Mouse (Mus musculus) spleen, postnatal 4 days (tissue): ENCODE results near the gene Maea.

Source experiments
- DNase-seq, 2 experiments: peaks; one replicate each; pipeline ENCODE4 v3.0.0; 2022; ENCODE audit warnings: low spot score in 2 of 2

Gene Maea

DNA sequence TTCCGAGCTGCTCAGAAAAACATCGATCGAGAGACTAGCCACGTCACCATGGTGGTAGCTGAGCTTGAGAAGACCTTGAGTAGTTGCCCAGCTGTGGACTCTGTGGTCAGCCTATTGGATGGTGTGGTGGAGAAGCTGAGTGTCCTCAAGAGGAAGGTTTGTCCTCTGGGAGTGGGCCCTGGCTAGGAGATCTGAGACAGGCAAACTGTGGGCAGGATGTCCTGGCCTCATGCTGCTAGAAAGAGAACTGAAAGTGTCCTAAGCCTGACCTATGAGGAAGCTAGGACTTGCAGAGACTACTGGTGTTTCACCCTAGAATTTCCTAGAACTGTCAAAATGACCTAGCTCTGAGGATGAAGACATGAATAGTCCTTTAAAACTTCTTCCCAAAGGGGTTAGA lies 23.2 kb downstream of the Maea start:
- DNase-seq = peak in 1 of 2 experiments; percentile 65

DNA sequence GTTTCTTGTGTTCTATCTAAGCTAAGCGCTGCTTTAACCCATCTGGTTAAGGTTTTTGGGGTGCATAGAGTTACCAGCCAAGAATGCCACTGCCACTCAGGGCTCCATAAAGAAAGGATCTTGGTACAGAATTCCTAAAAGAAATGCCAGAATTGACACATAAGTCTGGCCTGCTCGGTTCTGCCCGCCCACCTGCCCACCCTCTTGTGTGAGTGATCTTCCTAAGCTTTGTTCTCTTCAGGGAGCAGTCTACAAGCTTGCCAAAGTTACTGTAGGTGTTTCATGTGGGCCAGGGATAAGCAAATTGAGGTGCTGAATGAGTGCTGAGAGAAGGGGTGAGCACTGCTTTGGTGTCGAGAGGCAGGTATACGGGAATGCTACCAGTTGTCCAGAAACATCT lies 28.0 kb downstream of the Maea start:
- no peak for DNase-seq

DNA sequence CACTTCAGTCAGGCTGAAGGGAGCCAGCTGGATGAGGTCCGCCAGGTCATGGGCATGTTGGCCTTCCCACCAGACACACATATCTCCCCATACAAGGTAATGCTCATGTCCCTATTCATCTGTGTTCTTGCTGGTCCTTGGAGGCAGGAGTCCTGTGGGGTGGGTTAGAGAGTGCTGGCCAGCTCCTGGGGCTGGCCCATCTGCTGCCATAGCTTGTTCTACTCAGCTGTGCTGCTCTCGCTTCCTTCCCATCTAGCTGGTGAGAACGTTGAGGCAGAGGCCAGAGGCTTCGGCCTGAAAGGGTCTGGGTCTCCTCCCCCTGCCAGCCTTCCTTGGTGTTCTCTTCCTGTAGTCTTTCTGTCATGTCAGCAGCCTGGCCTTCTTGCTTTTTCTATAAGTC lies 33.3 kb downstream of the Maea start:
- DNase-seq = no peak

DNA sequence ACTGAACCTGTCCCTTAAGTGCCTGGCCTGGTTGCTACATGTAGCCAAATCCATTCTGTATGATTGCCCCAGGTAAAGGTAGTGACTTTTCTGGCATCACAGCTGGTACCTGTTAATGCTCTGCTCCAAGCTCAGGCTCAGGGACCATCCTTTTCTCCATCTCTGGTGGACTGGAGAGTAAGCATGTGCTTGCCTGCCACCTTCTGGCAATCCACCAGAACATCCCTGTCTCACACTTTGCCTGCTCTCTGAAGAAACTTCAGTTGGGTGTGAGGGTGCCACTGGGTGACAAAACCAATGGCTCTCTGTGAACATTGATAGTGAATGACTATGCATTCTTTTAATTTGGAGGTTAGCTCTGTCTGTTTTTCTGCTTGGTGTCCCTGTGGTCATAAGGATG lies 35.8 kb downstream of the Maea start:
- DNase-seq = no peak

DNA sequence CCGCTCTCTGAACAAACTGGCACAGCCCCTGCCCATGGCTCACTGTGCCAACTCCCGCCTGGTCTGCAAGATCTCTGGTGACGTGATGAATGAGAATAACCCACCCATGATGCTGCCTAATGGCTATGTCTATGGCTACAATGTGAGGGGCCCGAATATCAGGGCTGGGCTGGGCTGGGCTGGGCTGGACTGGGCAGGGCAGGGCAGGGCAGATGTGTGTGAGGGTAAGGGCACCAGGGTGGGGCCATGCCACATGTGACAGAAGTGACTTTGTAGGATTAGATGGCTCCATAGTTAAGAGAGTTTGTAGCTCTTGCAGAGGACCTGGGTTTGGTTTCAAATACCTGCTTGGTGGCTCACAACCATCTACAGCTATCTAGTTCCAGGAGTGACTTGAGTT lies 36.4 kb downstream of the Maea start:
- no peak for DNase-seq

DNA sequence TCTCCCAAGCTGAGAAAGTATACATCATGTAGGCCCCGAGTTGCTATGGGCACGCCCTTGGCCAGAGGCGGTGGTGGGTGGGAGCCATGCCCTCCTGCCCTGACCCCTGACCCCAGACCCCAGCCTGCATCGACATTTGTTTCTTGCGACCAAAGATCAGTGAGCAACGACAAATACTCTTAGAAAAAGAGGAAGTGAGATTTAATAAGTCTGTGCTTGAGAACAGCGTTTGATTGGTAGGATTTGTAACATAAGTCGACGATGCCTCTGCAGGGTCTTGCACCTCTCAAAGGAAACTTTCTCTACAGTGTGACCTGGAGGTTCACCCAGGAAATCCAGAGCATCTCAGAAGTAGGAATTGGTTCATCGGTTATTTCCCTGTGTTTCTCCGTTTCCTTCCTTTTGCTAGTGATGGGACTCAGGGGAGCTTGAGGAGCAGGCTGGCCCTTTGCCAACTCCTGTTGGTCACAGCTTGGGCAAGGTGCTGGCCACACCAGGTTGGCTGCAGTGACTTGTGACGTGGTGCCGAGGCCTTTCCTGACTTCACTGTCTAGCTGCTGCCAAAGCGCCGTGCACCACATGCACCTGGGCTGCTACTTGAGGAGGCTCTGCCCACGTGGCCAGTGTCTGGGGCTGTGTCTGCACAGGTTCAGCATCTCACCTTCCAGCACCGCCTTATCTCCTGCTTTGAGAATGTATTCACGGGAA lies 37.2 kb downstream of the Maea start:
- no peak for DNase-seq

DNA sequence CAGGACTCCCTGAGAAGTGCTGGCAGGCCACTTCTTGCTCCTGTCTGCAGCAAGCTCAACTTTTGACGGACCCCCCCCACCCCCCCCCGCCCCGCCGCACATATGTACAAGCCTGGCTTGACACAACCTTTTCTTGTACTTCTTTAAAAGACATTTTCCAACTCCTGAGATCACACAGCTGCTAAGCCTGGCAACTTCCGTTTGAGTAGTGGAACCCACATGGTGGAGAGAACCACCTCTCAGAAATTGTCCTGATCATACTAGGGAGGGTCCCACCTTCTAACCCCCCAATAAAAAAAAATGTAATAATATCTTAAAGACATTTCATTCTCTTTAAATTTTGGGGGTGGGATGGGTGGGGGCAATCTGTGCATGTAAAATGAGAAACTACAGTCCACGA lies 41.9 kb downstream of the Maea start:
- no peak for DNase-seq

DNA sequence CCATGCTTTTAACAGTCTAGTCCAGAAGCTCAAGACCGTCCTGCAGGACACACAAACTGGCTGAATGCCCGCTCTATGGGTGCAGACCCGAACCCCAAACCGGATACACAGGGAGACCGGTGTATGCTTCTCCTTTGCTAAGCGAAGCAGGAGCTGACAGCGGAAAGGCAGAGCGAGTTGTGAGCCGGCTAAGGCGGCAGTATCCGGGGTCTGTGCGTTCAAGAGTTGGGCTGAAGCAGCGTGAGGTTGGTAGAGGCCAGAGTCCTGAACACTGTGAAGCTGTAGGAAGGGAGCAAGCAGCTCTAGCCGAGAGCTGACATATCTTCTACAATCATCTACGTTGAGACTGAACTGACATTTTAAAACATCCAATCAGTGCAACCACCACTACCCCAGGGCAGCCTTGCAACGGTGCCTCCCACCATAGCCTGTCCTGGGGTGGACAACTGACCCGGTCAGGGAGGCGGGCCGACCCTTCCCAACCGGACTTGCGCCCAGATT lies 42.5 kb downstream of the Maea start:
- peak; percentile 36 to 76 for DNase-seq

DNA sequence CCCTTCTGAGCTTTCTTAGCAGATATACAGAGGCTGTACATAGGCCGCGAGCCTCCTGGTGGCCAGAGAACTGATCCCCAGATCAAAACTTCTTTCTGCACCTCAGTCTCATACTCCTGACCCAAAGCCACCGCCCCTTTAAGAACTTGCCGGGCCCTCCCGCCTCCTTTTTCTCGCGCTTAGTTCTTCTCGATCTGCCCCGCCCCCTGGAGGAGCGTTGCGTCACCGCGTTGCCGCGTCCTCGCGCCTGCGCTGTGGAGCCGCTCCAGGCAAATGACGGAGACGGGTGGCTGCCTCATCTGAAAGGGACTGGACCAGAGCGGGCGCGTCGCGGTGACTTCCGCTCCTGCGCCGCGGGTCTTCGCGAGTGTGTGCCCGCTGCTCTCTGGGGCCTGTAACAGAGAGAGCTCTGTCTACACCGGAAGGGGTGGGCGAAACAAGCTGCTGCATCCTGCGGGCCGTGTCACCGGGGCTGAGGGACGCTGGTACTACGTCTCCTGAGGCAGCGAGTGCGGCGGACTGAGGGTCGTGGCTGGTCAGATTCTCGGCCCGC lies 43.1 kb downstream of the Maea start, which contains the start of gene Uvssa:
Gene Uvssa (plus strand): TSS at position 248 of the 553 bp plus-strand sequence.
- peak; percentile 99 to 100 for DNase-seq

DNA sequence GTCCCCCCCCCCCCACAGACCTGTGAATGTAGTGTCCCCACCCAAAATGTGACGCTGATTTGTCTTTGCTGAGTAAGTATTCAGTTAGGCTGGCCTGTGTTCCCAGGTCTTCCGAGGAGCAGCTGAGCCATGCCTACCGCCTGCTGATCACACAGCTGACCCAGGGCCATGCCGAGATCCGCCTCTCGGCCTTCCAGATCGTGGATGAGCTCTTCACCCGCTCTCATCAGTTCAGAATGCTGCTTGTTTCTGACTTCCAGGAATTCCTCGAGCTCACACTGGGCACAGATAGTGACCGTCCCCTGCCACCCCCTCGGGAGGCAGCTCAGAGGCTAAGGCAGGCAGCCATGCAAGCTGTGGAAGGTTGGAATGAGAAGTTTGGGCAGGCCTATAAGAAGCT lies 52.2 kb downstream of the Maea start:
- DNase-seq = no peak

DNA sequence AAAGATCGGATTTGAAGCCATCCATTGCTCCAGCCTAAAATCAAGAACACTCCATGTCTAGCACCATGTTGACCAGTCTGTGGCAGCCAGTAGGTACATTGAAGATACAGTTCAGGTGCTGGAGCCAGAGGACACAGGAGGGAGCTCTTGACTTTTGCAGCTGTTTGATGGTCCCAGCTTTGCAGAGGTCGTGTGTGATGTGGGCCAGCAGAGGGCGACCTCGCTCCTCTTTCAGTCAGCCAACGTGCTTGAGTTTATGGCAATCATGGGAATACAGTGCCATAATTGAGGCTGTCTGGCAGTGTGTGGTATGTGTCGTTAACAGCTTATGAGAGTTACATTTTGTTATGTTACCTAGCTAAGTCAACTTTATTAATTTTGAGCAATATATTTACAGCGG lies 58.5 kb downstream of the Maea start:
- peak; percentile 64 to 83 for DNase-seq

DNA sequence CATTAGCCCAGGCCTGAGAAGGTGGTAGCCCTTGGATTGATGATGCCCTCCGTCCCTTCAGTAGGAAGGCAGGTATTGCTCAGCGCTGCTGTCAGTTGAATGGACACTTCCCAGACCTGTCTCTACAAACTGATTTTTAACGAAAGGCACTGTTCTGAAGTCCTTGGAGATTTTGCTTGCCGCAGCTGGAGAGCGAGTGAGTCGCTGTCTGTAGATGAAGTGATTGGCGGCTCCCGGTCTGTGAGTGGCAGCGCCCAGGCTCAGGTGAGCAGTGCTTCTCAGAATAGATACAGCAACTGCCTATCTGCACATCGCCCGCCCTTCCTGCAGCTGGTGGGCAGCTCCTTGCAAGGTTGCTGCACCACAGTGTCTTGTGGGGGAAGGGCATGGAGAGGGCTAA lies 60.4 kb downstream of the Maea start:
- DNase-seq = peak in 1 of 2 experiments; percentile 54

DNA sequence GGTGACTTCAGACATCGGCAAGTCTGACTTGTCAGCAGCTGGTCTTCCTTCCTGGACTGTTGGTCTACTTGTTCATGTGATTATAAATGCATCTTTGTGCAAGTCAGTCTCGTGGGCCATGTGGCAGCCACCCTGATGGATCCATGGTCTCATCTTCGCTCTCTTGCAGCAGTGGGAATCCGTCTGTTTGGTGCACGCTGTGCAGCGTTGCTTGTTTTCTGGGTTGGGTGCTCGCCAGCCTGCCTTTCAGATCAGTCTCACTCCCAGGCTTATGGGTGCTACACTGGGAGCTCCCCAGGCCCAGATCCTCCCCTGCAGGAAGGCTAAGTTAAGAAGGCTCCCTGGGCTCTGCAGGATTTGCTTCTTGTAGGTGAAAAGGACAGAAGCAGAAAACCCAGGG lies 61.5 kb downstream of the Maea start:
- no peak for DNase-seq

DNA sequence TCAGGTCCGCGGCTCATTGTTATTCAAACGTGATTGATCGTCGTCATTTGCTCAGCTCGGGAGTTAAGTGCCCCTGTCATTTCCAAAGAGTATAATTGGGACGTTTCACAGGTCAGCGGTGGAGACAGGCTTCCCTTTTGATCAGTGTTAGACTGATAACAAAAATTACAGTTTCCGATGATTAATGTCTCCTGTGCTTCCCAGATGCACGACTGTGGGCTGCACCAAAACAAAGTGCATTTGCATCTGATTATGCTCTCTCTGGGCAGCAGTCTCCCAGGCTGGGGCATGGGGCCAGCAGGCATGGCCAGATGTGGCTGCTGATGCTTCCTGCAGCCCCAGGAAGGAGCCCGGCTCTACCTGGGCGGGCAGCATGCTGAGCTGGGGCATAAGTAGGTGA lies 65.5 kb downstream of the Maea start:
- DNase-seq = no peak

DNA sequence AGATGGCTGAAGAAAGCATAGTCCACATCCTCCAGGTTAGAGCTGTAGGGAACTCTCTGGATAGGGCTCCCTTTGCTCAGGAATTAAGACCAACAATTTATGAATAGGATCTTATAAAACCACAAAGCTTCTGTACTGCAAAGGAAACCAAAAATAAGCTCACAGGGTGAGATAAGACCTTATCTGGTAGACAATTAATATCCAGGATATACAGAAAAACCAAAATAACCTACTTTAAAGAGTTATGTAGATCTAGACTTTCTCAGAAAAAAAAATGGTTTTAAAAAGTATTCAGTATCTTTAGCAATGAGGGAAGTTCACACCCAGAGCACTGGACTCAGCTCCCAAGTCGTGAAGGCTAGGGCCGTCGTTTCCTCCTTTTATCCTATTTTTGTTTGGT lies 85.0 kb downstream of the Maea start:
- DNase-seq = no peak
